Mouse (Mus musculus) fibroblast of lung, adult 2 months (primary cell): Measurements from ENCODE around the gene Dcdc2c.

Experiments
- DNase-seq: peaks from one replicate; pipeline ENCODE4 v3.0.0-alpha.2; 2011; ENCODE audit warnings: low read depth

The Dcdc2c gene

GRCm38 (mm10) chr12:28458786-28459185 is 93.4 kb downstream of the Dcdc2c start:
- no peak for DNase-seq

DNA sequence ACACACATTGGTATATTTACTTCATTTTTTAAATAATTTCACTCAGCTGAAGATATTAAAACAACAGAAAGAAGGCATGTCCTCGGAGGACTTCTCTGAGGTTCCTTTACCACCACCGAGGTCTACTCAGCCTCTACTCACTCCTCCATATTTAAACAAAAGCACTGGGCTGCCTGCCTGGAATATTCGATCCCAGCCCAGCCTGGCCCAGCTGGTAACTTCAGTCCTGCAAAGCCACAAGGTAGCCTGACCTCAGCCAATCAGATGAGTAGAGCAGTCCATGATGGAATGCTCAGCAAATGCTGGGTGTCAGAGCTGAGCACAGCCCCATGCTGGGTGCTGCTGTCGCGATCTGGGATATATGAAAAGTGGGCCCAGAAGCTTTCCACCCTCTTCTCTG is 115.7 kb downstream of the Dcdc2c start:
- no peak for DNase-seq

DNA sequence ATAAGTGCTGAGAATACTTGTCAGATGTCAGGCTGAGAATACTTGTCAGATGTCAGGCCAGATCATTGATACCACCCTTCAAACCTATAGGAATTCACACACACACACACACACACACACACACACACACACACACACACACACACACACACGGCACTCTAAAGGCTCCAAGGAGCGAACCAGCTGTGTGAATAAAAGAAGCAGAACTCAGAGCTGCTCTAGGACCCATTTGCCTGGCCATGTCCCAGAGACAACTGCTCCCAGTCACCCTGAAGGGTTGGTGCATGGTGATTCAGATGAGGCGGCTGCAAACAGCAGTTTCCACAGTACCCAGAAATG is 119.5 kb downstream of the Dcdc2c start:
- DNase-seq, result no peak

DNA sequence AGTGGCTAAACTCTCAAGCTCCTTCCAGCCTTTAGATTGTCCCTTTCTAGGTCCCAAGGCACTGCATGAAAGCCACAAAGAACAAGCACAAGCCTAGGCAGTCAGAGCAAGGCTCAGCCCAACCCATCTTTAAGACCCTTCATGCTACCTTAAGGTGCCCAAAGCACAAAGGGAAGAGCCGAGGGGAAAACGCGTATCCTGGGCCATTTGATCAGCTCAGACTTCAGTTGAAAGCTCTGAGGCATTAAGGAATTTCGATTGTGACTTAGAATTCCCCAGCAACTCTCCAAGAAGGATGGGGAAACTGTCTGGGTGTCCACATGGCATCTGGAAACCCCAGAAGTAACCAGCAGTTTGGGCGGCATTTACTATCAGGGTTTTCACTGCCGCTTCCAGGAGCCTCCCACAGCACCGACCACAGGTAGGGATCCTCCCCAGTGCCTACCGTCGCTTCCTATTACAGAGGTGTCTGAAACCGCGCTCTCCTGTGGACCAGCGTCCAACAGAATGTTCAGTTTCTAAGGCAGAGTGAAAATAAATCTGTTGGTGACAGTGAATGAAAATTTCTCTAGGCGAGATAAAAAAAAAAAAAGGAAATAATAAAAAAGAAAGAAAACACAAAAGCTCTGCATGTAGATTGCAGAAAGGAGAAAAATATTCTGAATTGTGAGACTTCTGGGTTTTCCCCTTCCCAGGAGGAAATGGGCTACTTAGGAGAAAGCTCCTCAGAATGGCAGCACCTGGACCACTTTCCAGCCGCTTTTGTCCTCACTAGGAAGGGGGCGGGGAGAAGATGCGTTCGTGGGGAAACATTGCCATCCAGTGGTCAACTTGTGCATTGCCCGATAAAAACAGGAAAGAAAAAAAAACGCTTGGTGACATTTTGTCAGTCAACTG is 120.1 kb downstream of the Dcdc2c start:
- peak; percentile 26 for DNase-seq

DNA sequence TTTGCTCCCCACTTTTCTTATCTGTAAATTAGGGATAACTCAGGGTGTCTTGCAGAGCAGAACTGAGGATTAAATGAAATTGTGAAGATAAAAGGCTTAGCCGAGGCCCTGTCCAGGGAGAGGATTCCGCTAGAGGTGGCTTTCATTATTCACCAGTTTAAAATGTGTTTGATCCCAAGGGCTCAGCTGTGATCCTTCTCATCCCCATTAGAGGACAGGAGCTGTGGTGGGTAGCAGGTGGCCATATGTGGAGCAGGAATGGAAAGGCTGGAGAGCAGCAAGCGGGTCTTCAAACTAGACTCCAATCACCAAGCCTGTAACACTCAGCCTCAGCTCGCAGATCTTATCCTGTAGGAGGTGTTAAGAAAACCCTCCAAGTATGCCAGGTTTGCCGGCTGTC is 122.3 kb downstream of the Dcdc2c start:
- no peak for DNase-seq

GRCm38 (mm10) chr12:28416957-28417356 is 135.2 kb downstream of the Dcdc2c start:
- DNase-seq, result no peak

- DNase-seq, result no peak
Measured at GRCm38 (mm10) chr12:28407656-28408405, 144.4 kb downstream of the Dcdc2c start.

- DNase-seq, result no peak
Measured at GRCm38 (mm10) chr12:28402256-28402655, 149.9 kb downstream of the Dcdc2c start.

GRCm38 (mm10) chr12:28401372-28401771 is 150.8 kb downstream of the Dcdc2c start:
- DNase-seq, result no peak

- no peak for DNase-seq
Measured at GRCm38 (mm10) chr12:28392129-28392528, 160.1 kb downstream of the Dcdc2c start.
